Mouse (Mus musculus): ENCODE results near the gene St6galnac3. TPM values are rescaled to one million over a fixed set of nuclear protein-coding genes. Genes with fewer than 3 reads are reported as not detected.

St6galnac3 gene
- total RNA-seq, 2 experiments from 2014 or later = 25.6 to 29.0 TPM

- DNase-seq (ENCODE audit: extremely low spot score in 1 of 2, low spot score in 1 of 2) = no peak
These were observed 32.7 kb downstream of the St6galnac3 start for GRCm38 (mm10) chr3:153692206-153692813.

- no peak for DNase-seq (ENCODE audit: extremely low spot score in 1 of 2, low spot score in 1 of 2)
These were observed 33.4 kb downstream of the St6galnac3 start for GRCm38 (mm10) chr3:153691537-153691936.

- no peak for DNase-seq (ENCODE audit: extremely low spot score in 1 of 2, low spot score in 1 of 2)
These were observed 34.4 kb downstream of the St6galnac3 start for GRCm38 (mm10) chr3:153690553-153690952.

GRCm38 (mm10) chr3:153689793-153690291, 35.1 kb downstream of the St6galnac3 start:
- no peak for DNase-seq (ENCODE audit: extremely low spot score in 1 of 2, low spot score in 1 of 2)

GRCm38 (mm10) chr3:153687896-153688295, 37.1 kb downstream of the St6galnac3 start:
- DNase-seq (ENCODE audit: extremely low spot score in 1 of 2, low spot score in 1 of 2) = no peak

GRCm38 (mm10) chr3:153684909-153685308, 40.1 kb downstream of the St6galnac3 start:
- no peak for DNase-seq (ENCODE audit: extremely low spot score in 1 of 2, low spot score in 1 of 2)

GRCm38 (mm10) chr3:153682303-153682702, 42.7 kb downstream of the St6galnac3 start:
- no peak for DNase-seq (ENCODE audit: extremely low spot score in 1 of 2, low spot score in 1 of 2)

GRCm38 (mm10) chr3:153681720-153682119, 43.3 kb downstream of the St6galnac3 start:
- DNase-seq (ENCODE audit: extremely low spot score in 1 of 2, low spot score in 1 of 2) = no peak

GRCm38 (mm10) chr3:153675832-153676231, 49.1 kb downstream of the St6galnac3 start:
- no peak for DNase-seq (ENCODE audit: extremely low spot score in 1 of 2, low spot score in 1 of 2)

GRCm38 (mm10) chr3:153675073-153675472, 49.9 kb downstream of the St6galnac3 start:
- peak in 1 of 2 experiments; percentile 36 for DNase-seq (ENCODE audit: extremely low spot score in 1 of 2, low spot score in 1 of 2)

GRCm38 (mm10) chr3:153674359-153674758, 50.6 kb downstream of the St6galnac3 start:
- no peak for DNase-seq (ENCODE audit: extremely low spot score in 1 of 2, low spot score in 1 of 2)

- no peak for DNase-seq (ENCODE audit: extremely low spot score in 1 of 2, low spot score in 1 of 2)
These were observed 51.5 kb downstream of the St6galnac3 start for GRCm38 (mm10) chr3:153673451-153673850.

GRCm38 (mm10) chr3:153670953-153671674, 53.9 kb downstream of the St6galnac3 start:
- DNase-seq (ENCODE audit: extremely low spot score in 1 of 2, low spot score in 1 of 2) = no peak

- no peak for DNase-seq (ENCODE audit: extremely low spot score in 1 of 2, low spot score in 1 of 2)
These were observed 55.1 kb downstream of the St6galnac3 start for GRCm38 (mm10) chr3:153669737-153670435.

GRCm38 (mm10) chr3:153669329-153669728, 55.6 kb downstream of the St6galnac3 start:
- DNase-seq (ENCODE audit: extremely low spot score in 1 of 2, low spot score in 1 of 2) = no peak

GRCm38 (mm10) chr3:153668447-153669290, 56.3 kb downstream of the St6galnac3 start:
- no peak for DNase-seq (ENCODE audit: extremely low spot score in 1 of 2, low spot score in 1 of 2)

- DNase-seq (ENCODE audit: extremely low spot score in 1 of 2, low spot score in 1 of 2) = no peak
These were observed 60.3 kb downstream of the St6galnac3 start for GRCm38 (mm10) chr3:153664696-153665095.

- no peak for DNase-seq (ENCODE audit: extremely low spot score in 1 of 2, low spot score in 1 of 2)
These were observed 61.0 kb downstream of the St6galnac3 start for GRCm38 (mm10) chr3:153663841-153664427.

GRCm38 (mm10) chr3:153662796-153663195, 62.2 kb downstream of the St6galnac3 start:
- no peak for DNase-seq (ENCODE audit: extremely low spot score in 1 of 2, low spot score in 1 of 2)

GRCm38 (mm10) chr3:153661927-153662326, 63.0 kb downstream of the St6galnac3 start:
- no peak for DNase-seq (ENCODE audit: extremely low spot score in 1 of 2, low spot score in 1 of 2)

All from layer of hippocampus, postnatal 25 days (tissue).